19 mouse cellular contexts compared by ENCODE assay signal in the genomic region with DNA sequence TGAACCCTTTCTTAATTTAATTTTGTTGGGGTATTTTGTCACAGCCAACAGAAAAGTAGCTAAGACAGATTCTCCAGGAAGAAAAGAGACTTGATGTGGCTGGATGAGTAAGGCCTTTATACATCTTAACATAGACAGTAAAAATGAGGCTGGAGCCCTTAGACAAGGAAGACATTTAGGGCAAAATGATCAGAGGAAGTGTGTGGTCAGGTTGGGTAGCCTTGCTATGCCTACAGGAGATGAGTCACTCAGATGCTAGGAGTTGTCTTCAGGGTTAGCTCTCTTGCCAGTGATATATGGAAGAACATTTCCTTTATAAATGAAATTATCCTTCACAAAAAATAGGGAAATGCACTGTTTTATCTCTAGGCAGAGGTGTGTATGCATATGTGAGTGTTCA.
"Had no signal": no experiment of that assay in that cellular context is flagged by ENCODE, and none has a peak within 500 bp of the region (broad histone marks: within the 10 kb centered on the region; RNA-seq: fewer than 3 reads in every experiment).

No protein-coding gene starts in this region.

- H3K9me3 ChIP-seq: lung, embryonic 15.5 days; megakaryocyte, embryonic 14.5 days; midbrain, embryonic 13.5 days; midbrain, embryonic 15.5 days; neural tube, embryonic 12.5 days had no signal

- H3K36me3 ChIP-seq: lung, embryonic 15.5 days; midbrain, embryonic 13.5 days; midbrain, embryonic 15.5 days; neural tube, embryonic 12.5 days had no signal

- DNase-seq: liver, postnatal 0 days; lung, adult 2 months; lung, postnatal 14 days; lung, postnatal 36 days; retina, postnatal 1 day; right cerebral cortex, adult 18-20 months; right cerebral cortex, postnatal 25 days; right cerebral cortex, postnatal 4 days; spleen, adult 18-20 months; thymus, adult 18-20 months; thymus, postnatal 14 days; thymus, postnatal 36 days had no signal

- H3K27ac ChIP-seq: lung, embryonic 15.5 days; macrophage; midbrain, embryonic 13.5 days; midbrain, embryonic 15.5 days; neural tube, embryonic 12.5 days had no signal

- ATAC-seq: liver, postnatal 0 days; lung, postnatal 0 days had no signal

- H3K4me3 ChIP-seq: lung, embryonic 15.5 days; megakaryocyte, embryonic 14.5 days; midbrain, embryonic 13.5 days; midbrain, embryonic 15.5 days; neural tube, embryonic 12.5 days had no signal

- H3K27me3 ChIP-seq: lung, embryonic 15.5 days; megakaryocyte, embryonic 14.5 days; midbrain, embryonic 13.5 days; midbrain, embryonic 15.5 days; neural tube, embryonic 12.5 days had no signal
